Mouse (Mus musculus) CD4-positive, CD25-positive, alpha-beta regulatory T cell, adult 2 months (primary cell): ENCODE results near the gene Myh7b.
A peak's percentile ranks its signal among the peaks of the same experiment; 100 is the strongest.

ENCODE experiments used
- DNase-seq: peaks from one replicate; pipeline ENCODE4 v3.0.0-alpha.2; 2012; ENCODE audit warnings: low read depth, low spot score

Gene Myh7b

DNA sequence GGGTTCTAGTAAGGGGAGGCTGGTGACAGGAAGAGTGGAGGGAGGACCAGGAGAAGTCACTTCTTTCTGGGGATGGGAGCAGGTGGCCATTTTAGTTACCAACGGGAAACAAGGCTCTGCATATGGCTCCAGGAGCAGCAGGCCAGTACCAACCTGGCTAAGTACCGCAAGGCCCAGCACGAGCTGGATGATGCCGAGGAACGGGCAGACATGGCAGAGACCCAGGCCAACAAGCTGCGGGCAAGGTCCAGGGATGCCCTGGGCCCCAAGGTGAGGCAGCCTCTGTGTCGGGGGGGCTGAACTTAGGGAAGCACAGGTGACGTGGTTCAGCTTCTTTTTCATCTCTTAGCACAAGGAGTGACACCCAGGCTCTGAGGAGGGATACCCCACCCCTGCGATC, 22.7 kb downstream of the Myh7b start:
- no peak for DNase-seq

DNA sequence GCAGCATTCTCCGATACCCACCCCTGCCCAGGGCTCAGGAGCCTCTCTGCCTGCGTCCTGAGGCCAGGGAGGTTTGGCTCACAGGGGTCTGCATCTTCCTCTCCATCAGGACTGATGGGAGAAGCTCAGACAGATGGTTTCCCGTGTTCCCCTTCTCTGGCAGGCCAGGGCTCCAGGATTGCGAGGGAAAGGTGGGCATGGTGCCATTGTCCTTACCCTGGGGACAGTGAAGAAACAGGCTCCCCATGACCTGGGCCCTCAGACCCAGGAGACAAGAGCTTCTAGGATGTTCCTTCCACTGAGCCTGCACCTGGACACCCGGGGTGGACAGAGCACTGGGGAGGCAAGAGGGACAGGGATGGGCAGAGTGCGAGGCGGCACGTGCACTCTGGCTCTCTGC, 23.6 kb downstream of the Myh7b start:
- no peak for DNase-seq

DNA sequence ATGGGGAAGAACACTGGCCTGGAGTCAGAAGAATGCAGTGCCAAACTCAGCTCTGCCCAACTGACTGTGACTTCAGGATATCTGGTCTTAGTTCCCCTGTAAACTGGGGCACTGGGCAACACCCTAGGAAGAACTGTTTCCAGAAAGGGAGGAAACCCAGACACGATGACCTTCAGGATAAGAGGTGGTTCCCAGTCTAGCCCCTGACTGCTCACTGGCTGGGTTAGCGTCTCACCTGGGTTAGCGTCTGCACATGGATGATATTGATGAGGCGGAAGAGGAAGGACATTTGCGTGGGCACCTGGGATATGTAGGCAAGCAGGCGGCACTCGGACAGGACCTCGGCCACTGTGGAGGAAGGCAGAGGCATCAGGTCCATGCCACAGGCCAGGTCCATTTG, 24.9 kb downstream of the Myh7b start:
- no peak for DNase-seq

DNA sequence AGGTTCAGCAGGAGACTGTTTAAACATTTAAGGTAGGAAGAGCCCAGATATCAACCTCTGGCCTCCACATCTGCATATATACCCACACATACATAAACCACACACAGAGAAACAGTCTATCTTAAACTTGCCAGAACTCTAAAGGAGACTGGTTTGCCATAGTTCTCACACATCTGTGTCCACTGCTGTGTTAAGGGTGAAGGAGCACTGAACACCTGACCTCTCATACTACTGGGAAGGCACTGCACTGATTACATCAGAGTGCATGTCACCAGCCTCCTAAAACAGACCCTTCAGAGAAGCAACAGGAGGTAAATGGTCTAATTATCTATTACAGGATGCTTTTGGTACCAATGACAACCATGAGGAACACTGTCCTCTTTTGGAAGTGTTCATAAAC, 25.9 kb downstream of the Myh7b start:
- DNase-seq = no peak

DNA sequence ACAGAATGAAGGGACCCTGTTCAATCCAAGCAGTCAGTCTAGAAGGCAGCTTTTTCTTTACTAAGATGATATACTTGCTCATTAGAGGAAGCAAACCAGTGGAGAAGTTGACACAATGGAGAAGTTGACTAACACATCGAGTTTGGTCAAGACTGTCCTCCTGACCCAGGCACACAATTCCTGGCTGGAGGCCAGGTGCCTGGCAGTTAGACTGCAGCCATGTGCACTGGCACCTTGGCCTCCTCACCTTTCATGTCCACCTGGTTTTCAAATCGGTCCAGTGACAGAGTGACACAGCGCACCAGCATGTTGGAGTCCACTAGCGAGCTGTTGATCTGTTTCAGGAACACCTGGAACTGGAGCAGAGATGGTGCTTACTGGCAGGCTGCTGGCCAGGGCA, 26.4 kb downstream of the Myh7b start:
- DNase-seq = no peak

DNA sequence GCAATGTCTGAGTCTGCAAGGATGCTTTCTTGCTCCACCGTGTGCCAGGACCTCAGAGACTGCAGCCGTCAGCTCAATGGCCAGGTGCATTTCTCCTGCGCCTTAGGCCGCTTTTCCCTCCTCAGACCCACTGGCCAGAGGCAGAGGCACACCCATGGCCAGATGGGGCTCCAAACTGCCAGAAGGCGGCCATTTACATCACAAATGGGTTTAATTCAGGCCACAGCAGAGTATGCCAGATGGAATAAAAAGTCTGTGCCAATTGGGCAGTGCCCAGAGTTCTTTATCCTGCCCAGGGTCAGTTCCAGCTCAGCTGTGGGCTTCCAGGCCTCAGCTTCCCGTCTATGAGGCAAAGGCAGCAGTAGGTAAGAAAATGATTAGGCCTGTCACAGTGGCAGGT, 29.6 kb downstream of the Myh7b start:
- DNase-seq = no peak

DNA sequence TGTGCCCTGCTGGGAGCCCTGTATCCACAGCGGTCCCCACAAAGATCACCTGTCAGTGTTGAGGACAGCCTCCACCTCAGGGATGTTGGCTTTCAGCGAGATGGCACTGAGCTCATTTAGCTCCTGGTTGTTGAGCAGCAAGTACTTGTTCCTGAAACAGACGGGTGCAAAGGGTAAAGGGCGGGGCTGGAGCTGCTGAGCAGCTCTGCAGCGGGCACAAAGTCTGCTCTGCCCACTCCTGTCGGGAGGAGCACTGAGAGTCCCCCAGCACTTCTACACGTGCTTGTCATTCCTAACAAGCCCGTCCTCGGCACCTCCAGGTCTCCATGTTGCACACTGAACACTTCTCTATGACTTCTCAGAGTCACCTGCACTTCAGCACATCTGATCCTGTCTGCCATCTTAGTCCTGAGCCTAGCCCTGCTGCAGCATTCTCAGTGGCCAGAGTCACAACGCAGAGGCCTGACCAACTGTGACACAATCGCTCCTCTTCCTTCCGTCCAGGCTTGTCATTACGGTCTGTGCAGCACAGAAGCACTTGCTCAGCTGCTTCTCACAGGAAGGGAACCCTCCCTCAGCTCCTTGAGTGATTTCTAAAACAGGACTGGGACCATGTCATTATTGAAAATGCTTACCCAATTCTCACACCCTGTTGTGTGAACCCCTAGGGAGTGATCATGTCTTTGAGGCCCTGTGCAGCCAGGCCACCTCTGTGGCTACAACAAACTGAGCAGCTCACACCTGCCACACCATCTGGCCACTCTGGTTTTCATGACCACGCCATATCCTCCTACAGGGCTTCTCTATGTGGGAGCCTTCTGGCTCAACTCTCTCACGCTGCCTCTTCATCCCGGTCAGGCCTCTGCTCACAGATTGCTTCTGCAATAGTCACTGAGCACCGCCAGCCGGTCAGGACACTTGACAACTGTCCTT, 30.8 kb downstream of the Myh7b start:
- no peak for DNase-seq

DNA sequence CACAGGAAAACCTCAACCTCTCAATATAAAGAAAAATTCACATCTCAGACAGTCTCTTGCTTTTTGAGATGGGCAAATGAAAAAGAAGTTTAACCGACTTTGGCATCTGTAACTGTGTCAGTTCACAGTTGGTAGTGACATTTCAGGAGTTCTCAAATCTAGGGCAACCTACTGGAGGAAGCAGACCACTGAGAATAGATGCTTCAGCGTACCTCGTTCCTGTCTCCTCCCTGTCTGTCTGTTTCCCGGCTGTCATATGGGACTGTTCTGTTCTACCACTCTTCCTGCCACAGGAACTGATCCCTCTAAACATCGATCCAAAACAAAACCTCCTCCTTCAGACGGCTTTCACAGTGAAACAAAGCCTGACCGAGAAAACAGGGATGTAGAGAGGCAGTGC, 34.7 kb downstream of the Myh7b start:
- DNase-seq = no peak

DNA sequence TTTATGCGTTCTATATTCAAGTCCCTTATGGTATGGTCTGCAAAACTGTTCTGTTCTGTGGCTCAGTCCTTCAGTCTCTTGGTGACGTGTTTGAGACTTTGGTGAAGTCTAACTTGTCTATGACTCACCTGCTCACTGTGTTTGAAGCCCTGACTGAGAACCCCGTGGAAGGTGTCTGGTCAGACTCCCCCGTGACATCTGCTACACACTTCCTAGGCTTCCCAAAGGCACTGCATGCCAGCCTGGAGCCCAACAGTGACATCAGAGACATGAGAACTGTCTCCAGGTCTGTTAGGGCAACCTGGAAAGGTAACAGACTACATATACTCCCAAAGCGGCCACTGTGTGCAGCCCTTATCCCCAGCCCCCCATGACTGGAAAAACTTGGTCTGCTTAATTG, 41.6 kb downstream of the Myh7b start:
- no peak for DNase-seq

DNA sequence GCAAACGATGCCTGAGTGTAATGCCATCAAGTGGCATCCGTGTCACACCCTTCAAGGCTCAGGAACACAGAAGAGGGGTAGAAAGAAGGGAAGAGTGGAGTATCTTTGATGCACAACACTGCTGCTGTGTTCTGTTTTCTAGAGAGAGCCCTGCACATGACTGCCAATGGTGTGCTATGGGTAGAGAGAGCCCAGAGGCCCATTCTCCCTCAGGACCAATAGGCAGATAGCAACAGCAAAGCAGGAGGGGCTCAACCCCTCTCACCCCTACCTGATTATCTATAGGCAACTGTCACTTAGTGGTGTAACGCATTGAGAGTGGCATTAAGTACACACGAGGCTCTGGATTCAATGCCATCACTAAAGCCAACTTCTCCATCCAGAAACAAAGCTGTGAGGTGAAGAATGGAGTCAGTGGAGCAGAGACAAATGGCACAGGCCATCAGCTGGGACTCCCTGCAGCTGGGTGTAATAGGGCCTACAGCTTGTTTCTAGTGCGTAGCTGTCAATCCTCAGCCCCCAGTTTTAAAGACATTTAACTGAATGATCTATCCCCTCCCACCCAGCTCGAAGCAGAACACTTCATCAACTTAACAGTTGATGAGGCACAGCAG, 44.9 kb downstream of the Myh7b start:
- DNase-seq = no peak

DNA sequence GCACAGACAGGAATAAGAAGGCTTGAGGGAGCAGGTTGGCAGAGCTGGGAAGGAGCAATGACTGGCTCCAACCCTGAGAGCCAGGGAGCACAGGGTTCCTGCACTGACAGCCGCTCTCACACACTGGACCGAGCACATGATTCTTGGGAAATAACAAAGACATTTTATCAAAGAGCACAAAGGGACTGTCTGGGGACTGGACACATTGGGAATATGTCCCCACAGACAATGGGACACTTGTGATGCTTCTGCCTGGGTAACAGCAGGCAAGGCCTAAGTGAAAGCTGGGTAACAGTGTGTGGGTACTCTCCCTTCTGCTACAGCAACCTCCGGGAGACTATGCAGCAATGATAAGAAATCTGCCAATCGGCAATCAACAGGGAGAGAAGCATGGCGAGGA, 51.4 kb downstream of the Myh7b start:
- DNase-seq = no peak

DNA sequence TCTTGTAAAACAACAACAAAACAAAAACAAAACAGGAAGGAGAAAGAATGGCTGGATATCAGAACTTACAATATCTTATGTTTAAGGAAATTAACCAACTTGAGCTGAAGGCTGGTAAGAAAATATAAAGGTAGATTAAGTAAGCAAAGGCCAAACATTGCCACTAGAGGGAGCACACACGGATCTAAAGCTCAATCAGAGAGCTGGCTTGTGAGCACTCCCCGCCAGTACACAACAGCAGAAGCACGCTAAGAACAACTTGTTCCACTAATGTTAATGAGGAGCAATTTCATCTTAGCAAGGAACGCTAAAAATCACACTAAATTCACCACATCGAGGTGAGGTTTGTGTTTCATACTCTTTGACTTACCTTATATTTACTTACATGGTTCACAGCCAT, 52.1 kb downstream of the Myh7b start:
- peak; percentile 82 for DNase-seq

DNA sequence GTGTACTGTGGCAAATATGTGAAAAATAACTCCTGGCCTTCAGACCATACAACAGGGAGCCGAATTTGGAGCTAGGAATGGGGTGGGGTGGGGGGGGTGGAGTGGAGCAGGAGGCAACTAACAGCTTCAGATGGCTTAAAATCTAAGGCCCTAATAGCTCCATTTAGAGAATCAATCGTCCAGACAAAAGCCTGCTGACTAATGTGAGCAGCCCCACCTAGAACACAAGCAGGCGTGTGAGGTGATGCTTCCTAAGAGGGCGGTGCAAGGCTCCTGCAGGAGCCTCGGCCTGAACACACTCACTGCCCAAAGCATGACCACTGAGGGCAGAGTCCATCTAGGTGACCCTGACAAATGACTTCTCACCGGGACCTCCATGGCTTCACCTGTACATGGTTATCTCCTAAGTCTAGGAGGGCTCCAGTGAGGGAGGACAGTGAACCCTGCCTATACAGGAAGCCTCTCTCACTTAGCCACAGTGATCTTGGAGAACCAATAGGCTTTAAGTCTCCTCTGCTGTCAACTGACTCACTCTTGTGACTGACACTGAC, 53.0 kb downstream of the Myh7b start:
- DNase-seq = no peak

DNA sequence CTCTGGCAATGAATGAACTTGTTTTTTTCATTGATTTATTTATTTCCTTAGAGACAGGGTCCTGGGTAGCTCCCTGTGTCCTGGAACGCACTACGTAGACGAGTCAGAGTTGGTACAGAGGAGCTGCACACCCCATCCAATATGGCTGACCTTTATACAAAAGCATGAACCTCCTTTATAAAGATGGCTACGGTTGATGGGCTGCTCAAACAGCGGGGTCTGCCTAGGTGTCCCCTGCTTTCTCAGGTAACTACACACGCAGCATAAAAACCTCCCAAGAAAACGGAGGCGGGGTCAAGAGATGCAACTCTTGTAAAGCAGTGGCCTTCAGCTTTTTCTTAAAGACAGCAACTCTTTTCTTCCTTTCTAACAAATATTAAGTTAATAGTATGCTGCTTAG, 56.9 kb downstream of the Myh7b start:
- no peak for DNase-seq

DNA sequence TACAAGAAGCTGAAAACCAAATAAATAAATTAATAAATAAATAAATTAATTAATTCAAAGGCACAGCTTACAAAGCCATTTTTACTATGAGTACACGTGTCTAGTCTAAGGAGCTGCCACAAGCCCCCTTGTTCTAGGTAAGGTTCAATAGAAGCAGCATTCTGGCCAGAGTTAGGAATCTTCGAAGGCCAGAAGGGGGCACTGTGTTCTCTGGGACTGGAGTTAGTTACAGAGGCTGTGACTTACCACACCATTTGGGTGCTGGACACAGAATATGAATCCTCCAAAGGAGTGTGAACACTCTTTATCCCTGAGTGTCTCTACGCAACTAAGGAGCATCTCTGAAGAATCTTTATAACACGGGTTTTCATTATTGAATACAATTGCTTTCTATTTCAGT, 57.4 kb downstream of the Myh7b start:
- DNase-seq = peak; percentile 72

DNA sequence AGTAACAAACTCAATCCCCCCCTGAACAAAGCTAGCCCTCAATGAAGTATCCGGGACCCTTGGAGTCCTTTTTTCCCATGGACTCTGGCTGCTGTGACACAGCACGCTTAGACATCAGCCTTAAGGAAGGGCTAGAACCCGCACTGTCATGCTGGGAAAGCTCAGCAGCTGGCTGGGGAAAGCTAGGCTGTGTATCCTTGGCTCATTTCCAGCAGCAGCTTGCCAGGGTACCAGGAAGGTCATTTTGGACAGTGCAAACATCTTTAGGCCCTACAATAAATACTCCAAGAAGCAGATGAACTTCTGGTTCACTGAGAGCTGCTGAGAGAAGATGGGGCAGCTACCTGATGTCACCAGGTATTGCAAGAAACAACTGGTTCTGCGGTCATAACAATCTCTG, 60.2 kb downstream of the Myh7b start:
- no peak for DNase-seq

DNA sequence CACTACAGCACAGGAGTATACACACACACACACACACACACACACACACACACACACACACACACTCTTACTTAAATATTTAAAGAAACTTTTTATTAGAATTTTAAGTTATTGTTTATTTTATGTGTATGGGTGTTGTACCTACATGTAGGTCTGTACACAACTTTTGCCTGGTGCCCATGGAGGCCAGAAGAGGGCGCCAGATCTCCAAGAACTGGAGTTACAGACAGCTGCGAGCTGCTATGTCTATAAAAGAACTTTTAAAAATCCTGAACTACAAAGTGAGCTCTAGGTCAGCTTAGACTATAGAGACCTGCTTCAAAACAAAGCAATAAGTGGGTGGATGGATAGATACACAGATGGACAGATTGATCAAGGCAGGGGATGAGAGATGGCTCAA, 62.5 kb downstream of the Myh7b start:
- DNase-seq = peak; percentile 92

DNA sequence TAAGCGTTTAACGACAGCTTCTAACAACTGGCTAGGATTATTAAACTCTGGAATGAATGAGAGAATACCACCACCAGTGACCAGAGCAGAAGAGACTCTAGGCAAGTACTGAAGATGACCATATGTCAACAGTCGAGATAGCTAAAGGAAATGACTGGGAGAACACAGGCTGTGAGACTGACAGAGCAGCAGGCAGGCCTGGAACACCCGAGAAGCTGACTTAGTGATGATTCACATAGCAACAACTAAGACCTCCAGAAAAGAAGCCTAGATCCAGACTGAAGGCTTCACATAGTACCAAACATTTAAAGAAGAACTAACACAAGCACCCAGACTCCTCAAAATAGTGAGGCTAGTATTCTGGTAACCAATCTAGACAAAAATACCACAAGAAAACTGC, 64.1 kb downstream of the Myh7b start:
- no peak for DNase-seq

DNA sequence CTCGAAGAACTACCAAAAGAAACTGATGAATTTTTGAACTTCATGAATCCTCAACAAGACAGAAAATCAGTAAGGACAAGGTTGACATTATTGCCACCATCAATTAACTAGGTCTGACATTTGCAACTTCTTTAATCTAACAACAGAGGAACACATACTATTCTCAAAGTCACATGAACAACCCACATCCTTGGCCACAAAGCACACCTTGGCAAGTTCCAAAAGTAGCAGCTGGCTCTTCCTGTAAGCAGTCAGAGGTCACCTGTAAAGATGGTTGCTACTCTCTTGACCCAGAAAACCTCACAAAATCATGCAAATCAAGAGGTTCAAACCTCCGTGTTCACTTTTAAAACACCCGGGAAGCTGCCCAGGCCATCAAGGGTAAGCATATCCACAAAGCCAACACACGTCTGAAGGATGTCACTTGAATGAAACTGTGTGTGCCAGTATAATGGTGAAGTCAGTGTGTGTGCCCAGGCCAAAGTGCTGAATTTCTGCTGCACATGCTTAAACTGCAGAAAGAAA, 68.6 kb downstream of the Myh7b start:
- DNase-seq = peak; percentile 71

DNA sequence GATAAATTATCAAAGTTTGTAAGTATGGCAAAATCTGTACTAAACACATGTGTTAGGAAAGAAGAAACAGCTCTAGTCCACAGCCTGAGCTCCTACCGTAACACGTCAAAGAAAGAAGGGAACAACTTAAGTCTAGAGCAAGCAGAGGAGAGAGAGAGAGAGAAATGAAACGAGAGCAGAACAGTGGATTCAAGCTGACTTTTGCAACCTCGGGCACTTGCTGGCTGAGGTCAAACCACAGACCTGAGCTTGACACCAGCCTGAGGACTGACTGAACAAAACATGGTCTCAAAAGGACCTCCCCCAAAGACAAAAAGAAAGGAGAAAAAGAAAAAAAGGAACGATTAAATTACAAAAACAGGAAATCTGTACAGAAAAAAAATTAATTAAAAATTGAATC, 69.6 kb downstream of the Myh7b start:
- DNase-seq = peak; percentile 46

DNA sequence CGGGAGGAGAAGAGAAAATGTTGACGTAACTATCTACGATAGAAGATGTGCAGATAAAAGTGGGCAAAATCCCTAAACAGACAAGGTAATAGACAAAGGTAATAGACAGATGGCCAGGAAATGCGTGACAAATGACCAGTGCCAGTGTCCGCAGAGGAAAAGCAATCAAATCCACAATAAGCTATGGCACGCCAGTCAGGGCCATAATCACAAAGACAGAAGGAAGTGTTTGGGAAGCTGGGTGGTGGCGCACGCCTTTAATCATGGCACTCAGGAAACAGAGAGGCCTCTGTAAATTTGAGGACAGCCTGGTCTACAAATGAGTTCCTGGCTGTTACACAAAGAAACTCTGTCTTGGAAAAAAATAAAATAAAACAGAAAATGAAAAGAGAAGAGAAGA, 70.2 kb downstream of the Myh7b start:
- DNase-seq = no peak

DNA sequence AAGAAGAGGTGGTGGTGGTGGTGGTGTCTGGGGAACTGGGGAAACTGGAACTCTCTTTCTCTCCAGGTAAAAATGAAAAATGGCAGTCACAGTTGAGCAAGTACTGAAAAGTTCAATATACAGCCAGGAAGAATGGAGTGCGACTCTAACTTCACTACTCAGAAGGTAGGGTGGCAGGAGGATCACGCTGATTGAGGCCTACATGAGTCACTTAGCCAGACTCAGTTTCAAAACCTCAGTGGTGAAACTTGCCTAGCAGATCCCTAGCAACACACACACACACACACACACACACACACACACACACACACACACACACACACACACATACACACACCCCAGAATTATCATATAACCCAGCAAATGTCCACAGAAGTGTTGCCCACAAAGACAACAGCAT, 70.9 kb downstream of the Myh7b start:
- peak; percentile 51 for DNase-seq

DNA sequence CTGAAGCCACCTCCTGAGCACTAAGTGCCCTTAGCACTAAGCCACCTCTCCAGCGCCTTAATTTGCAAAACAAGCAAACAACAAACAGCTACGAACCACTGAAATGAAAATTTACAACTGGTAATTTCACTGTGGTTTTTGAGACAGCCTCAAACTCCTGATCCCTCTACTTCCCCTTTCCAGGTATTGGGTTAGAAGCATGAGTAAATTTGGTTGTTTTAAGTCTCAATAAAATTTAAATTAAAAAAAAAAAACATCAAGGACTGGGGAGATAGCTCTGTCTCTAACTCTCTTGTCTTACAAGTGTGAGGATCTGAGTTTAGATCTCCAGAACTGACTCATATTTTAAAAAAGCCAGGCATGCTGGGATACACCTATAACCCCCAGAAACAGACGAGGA, 72.1 kb downstream of the Myh7b start:
- no peak for DNase-seq
